Mouse (Mus musculus) ES-E14 (cell line): ENCODE measurements at regions not wholly inside any gene's neighbourhood (a gene's known extent, or its start where the extent isn't known, plus 50 kb on each side); places are given as distances from the start of the nearest gene placed in this dataset.

Source experiments
- DNase-seq: peaks from one replicate; pipeline ENCODE4 v3.0.0-alpha.2; 2013; ENCODE audit warnings: low read depth, low spot score
- H3K27ac ChIP-seq: 2 replicates; pipeline ENCODE4 v1.5.1; 2012; ENCODE audit warnings: low read depth, mild to moderate bottlenecking, low read length, moderate library complexity, mixed read lengths; ENCODE audit not compliant: poor library complexity, insufficient read depth, severe bottlenecking
- H3K36me3 ChIP-seq: 2 replicates; pipeline ENCODE4 v1.6.1; 2012; ENCODE audit warnings: mild to moderate bottlenecking, low read length, moderate library complexity, mixed read lengths; ENCODE audit not compliant: control insufficient read depth, poor library complexity, insufficient read depth, severe bottlenecking
- H3K4me1 ChIP-seq, 2 experiments: fragments of 150-350 bp in 1 of 2; sonication (generic) in 1 of 2; 2 replicates each; pipeline ENCODE4 v1.6.1; 2012; ENCODE audit warnings: low read length in 2 of 2, mild to moderate bottlenecking in 1 of 2, mixed read lengths in 1 of 2; ENCODE audit not compliant: control insufficient read depth in 2 of 2, insufficient read depth in 2 of 2, poor library complexity in 1 of 2
- H3K4me3 ChIP-seq, 2 experiments: fragments of 150-350 bp in 1 of 2; sonication (generic) in 1 of 2; 2 replicates each; pipeline ENCODE4 v1.5.1; 2012; ENCODE audit warnings: low read length in 2 of 2, low read depth in 1 of 2, mild to moderate bottlenecking in 1 of 2, mixed read lengths in 1 of 2; ENCODE audit not compliant: insufficient read depth in 1 of 2, poor library complexity in 1 of 2, severe bottlenecking in 1 of 2
- H3K9ac ChIP-seq: 2 replicates; pipeline ENCODE4 v1.6.1; 2012; ENCODE audit warnings: low read depth, mild to moderate bottlenecking, low read length, mixed read lengths; ENCODE audit not compliant: poor library complexity, insufficient read depth, severe bottlenecking
- H3K9me3 ChIP-seq: fragments of 150-350 bp; sonication (generic); 2 replicates; pipeline ENCODE4 v1.6.1; 2012; ENCODE audit warnings: low read depth, mild to moderate bottlenecking, low read length; ENCODE audit not compliant: control insufficient read depth, insufficient read depth
- CHD2 ChIP-seq: IDR thresholded peaks from 2 replicates; pipeline ENCODE4 v1.6.1; 2014; ENCODE audit warnings: mild to moderate bottlenecking, low read depth, low read length, inconsistent platforms
- HCFC1 ChIP-seq: IDR thresholded peaks from 2 replicates; pipeline ENCODE4 v1.6.1; 2012; ENCODE audit warnings: low read length, inconsistent platforms, borderline replicate concordance; ENCODE audit not compliant: insufficient read depth
- MAFK ChIP-seq: IDR thresholded peaks from 2 replicates; pipeline ENCODE4 v1.6.1; 2014; ENCODE audit warnings: mild to moderate bottlenecking, low read depth, low read length, inconsistent platforms; ENCODE audit not compliant: insufficient read depth
- ZC3H11A ChIP-seq: IDR thresholded peaks from 2 replicates; pipeline ENCODE4 v1.6.1; 2012; ENCODE audit warnings: low read depth, mild to moderate bottlenecking, inconsistent platforms, low read length, borderline replicate concordance
- ZNF384 ChIP-seq: IDR thresholded peaks from 2 replicates; pipeline ENCODE4 v1.6.1; 2012; ENCODE audit warnings: low read depth, low read length, inconsistent platforms
- in situ Hi-C, 2 experiments: fragments of 600-800 bp; cut with MboI; formaldehyde crosslinking; loops; one replicate each; pipeline ENCODE4 v1.15.1; 2025; ENCODE audit warnings: low sequenced_read_pairs in 2 of 2, inconsistent platforms in 1 of 2; ENCODE audit not compliant: unreplicated experiment in 2 of 2

GRCm38 (mm10) chr13:44559178-44559565 is 170.1 kb upstream of the Jarid2 start:
- H3K4me1 ChIP-seq: peaks cover 8 to 22% of the 10 kb centered on the region in 2 experiments
- no peak overlapping the region for H3K27ac ChIP-seq
- no peaks in the 10 kb centered on the region for H3K36me3 ChIP-seq
- TF ChIP-seq CHD2 (no peak), ZC3H11A (no peak), HCFC1 (no peak), ZNF384 (no peak), MAFK (no peak)
- in situ Hi-C loops: no loop called here
- no peaks in the 10 kb centered on the region for H3K9me3 ChIP-seq
- peak overlapping the region in 1 of 2 experiments; percentile 60; a peak in 3 of 4 replicates for H3K4me3 ChIP-seq
- no peak for DNase-seq
- no peak overlapping the region for H3K9ac ChIP-seq

DNA sequence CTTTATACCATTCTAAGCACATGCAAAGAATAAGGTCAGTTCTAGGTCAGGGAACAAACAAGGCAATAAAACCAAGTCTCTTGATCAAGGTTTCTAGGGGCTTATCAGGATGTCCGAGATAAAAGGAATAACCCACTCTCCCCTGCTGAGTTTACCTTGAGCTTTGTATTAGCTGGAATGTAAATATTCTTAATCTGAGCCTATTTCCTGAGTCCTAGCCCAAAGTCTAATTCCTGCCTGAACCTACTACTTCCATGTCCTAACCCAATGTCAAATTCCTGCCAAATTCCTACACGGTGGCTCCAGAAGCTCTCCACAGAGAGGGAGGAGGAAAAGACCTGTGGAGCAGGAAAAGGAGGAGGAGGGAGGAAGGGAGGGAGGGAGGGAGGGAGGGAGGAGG is 169.6 kb upstream of the Jarid2 start:
- Histone ChIP-seq H3K27ac (no peak overlapping the region), H3K4me1 (peaks cover 11 to 23% of the 10 kb centered on the region in 2 experiments), H3K9me3 (no peaks in the 10 kb centered on the region), H3K36me3 (no peaks in the 10 kb centered on the region), H3K4me3 (no peak overlapping the region), H3K9ac (no peak overlapping the region)
- no peak for TF ChIP-seq MAFK
- no peak for TF ChIP-seq HCFC1
- no peak for TF ChIP-seq ZC3H11A
- TF ChIP-seq ZNF384: no peak
- TF ChIP-seq CHD2: no peak
- no peak for DNase-seq
- in situ Hi-C loops: no loop called here

GRCm38 (mm10) chr13:44564705-44565104 is 164.6 kb upstream of the Jarid2 start:
- no peaks in the 10 kb centered on the region for H3K36me3 ChIP-seq
- in situ Hi-C loops: no loop called here
- no peak overlapping the region for H3K4me3 ChIP-seq
- no peaks in the 10 kb centered on the region for H3K9me3 ChIP-seq
- DNase-seq: no peak
- H3K9ac ChIP-seq: no peak overlapping the region
- TF ChIP-seq MAFK (no peak), ZC3H11A (no peak), CHD2 (no peak), HCFC1 (no peak), ZNF384 (no peak)
- no peak overlapping the region for H3K27ac ChIP-seq
- H3K4me1 ChIP-seq: peaks cover 6 to 7% of the 10 kb centered on the region in 2 experiments; a peak in 2 of 4 replicates

DNA sequence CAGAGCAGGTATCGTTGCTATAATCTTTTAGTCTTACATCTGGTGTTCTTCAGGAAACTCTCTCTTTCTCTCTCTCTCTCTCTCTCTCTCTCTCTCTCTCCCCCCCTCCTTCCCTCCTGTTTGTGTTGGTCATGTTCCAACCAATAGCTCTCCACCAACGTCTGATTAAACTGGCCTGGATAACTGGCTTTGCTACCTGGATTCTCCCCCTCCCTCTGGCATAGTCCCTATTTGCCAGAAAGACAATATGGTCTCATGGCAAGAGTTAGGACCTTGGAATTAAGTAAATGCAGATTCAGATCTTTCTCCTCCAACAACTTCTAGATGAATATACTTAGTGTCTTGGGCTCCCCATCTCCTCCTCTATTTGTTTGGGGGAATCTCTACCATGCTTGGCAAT is 161.6 kb upstream of the Jarid2 start:
- Histone ChIP-seq H3K27ac (no peak overlapping the region), H3K4me1 (peaks cover 4 to 7% of the 10 kb centered on the region in 2 experiments; a peak in 2 of 4 replicates), H3K4me3 (no peak overlapping the region), H3K36me3 (no peaks in the 10 kb centered on the region), H3K9ac (no peak overlapping the region), H3K9me3 (no peaks in the 10 kb centered on the region)
- in situ Hi-C loops: no loop called here
- DNase-seq: no peak
- TF ChIP-seq ZC3H11A (no peak), CHD2 (no peak), ZNF384 (no peak), HCFC1 (no peak), MAFK (no peak)
